Mouse (Mus musculus) 3T3-L1 (cell line): Measurements from ENCODE around the gene Arhgef38.

ENCODE experiments used
- DNase-seq: peaks from one replicate; pipeline ENCODE4 v3.0.0-alpha.2; 2015; ENCODE audit warnings: low read depth, low spot score

Arhgef38 gene

GRCm38 (mm10) chr3:133092274-133092853, 142.4 kb downstream of the Arhgef38 start:
- DNase-seq = no peak

DNA sequence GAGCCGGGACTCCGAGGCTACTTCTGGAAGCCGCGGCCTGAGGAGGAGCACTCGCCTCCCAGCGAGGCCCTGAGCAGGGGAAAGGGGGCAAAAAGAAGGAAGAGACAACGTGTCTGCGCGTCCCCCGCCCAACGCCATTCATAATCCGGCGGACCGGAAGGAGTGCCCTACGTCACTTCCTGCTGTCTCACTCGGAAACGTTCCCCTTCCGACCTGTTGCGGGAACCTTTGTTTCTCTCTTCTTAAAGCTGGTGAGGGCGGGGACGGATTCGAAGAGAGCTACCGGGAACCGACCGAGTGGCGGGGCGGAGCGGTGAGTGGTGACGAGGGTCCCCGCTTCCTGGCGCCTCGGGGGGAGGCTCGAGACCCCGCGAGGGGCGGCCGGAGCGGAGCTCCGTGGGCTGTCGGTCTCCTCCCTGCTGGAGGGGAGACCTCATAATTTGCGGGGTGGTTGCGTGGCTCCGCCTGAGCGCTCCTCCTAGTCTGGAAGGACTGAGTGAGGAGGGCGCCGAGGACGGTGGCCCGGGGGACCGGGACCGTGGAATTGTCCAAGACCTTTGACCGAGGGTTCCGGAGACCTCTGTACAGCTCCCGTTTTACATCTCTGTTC, 143.0 kb downstream of the Arhgef38 start, which contains the start of the genes Ints12 and Gstcd:
Gene Ints12 (plus strand): TSS at position 177 of the 610 bp plus-strand sequence.
Gene Gstcd (minus strand): TSS at position 370 of the 610 bp plus-strand sequence.
- peak; percentile 96 for DNase-seq

DNA sequence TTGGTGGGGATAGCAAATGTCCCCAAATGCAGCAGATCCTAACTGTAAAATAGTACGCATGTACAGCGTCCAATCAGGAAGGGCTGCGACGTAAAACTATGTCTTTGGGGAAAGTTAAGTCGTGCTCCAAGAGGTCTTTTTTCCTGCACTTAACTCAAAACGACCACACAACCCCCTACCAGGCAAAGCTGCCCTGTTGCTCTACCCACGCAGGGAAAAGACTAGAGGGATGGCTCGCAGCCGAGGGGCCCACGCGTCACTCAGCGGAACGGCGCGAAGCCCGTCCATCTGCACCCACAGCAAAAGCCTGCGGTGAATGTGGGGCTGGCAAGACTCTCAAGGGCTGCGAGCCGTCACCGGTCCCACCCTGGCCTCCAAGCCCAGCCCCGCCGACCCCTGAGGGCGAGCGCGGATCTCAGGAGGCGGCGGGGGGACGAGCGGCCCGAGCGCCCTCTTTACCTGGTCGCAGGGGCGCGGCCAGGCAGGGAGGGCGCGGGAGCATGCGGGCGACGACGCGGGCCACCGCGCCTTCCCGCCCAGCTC, 143.6 kb downstream of the Arhgef38 start:
- DNase-seq = peak; percentile 65

- peak; percentile 21 for DNase-seq
These were observed 144.3 kb downstream of the Arhgef38 start for GRCm38 (mm10) chr3:133090247-133091120.

- peak; percentile 78 for DNase-seq
These were observed 148.9 kb downstream of the Arhgef38 start for GRCm38 (mm10) chr3:133085858-133086257.

GRCm38 (mm10) chr3:133082736-133083135, 152.0 kb downstream of the Arhgef38 start:
- DNase-seq = no peak

DNA sequence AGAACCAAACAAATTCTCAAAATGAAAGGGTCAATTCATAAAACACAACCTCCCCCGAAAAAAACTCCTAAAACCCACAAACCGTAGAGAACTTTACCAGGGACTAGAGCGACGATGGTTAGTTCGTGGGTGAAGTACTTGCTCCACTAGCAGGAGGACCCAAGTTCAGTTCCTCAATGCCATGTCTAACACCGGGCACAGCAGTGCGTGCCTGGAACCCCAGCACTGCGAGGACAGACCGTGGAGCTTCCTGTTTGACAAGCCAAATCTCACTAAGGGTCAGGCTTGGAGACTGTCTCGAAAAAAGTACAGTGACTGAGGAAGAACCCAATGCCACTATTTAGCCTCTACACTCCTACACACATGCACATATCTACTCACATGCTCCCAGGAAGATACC, 159.2 kb downstream of the Arhgef38 start:
- DNase-seq = no peak
